ENCODE assay signal across 8 mouse cellular contexts in genomic region chr2:35978941-35979643, GRCm38 (mm10). TPM values are rescaled to one million over a fixed set of nuclear protein-coding genes. Genes with fewer than 3 reads are reported as not detected.
DNase-seq lines count a peak whose midpoint lies in the region; ATAC-seq lines count a peak whose summit lies in the region.

No protein-coding gene starts in this region.

- peak overlapping the region; percentile 97 for H3K4me2 ChIP-seq in intestine, embryonic 14.5 days (ENCODE audit: low read length)
- peak overlapping the region; percentile 97 for H3K4me2 ChIP-seq in midbrain, embryonic 13.5 days (replicated peaks)
- H3K4me2 ChIP-seq in stomach, embryonic 16.5 days (ENCODE audit: low read depth, low read length): peak overlapping the region; percentile 99

- 1% methylated on average over 61 of the region's 76 CpGs for WGBS in intestine, embryonic 14.5 days
- under 1% methylated on average over 68 of the region's 76 CpGs for WGBS in midbrain, embryonic 13.5 days
- under 1% methylated on average over 75 of the region's 76 CpGs for WGBS in stomach, embryonic 16.5 days

- H3K27me3 ChIP-seq in intestine, embryonic 14.5 days (replicated peaks; ENCODE audit: control insufficient read depth, insufficient read depth, low read length): peaks cover 7% of the 10 kb centered on the region; the same call in 1 of the 2 replicates
- no peaks in the 10 kb centered on the region for H3K27me3 ChIP-seq in midbrain, embryonic 13.5 days
- no peaks in the 10 kb centered on the region for H3K27me3 ChIP-seq in stomach, embryonic 16.5 days (ENCODE audit: control insufficient read depth, insufficient read depth, low read length)

- H3K36me3 ChIP-seq in intestine, embryonic 14.5 days (ENCODE audit: control insufficient read depth, insufficient read depth, low read length): no peaks in the 10 kb centered on the region
- H3K36me3 ChIP-seq in midbrain, embryonic 13.5 days: no peaks in the 10 kb centered on the region
- no peaks in the 10 kb centered on the region for H3K36me3 ChIP-seq in stomach, embryonic 16.5 days (ENCODE audit: control insufficient read depth, insufficient read depth, low read length)

- peak; percentile 71 for ATAC-seq in intestine, embryonic 14.5 days (replicated peaks; ENCODE audit: low FRiP score, low TSS enrichment, low read depth)
- ATAC-seq in midbrain, embryonic 13.5 days: peak; percentile 78
- ATAC-seq in stomach, embryonic 16.5 days (ENCODE audit: insufficient read depth, low FRiP score): peak; percentile 68

- no peaks in the 10 kb centered on the region for H3K9me3 ChIP-seq in intestine, embryonic 14.5 days (ENCODE audit: control insufficient read depth, low read length)
- H3K9me3 ChIP-seq in midbrain, embryonic 13.5 days: no peaks in the 10 kb centered on the region
- H3K9me3 ChIP-seq in stomach, embryonic 16.5 days (replicated peaks; ENCODE audit: control insufficient read depth, low read length): no peaks in the 10 kb centered on the region

- peak; percentile 31 for DNase-seq in 3T3-L1 (ENCODE audit: low read depth, low spot score)
- peak; percentile 16 for DNase-seq in T-cell, adult 2 months (ENCODE audit: low spot score)
- peak; percentile 48 for DNase-seq in embryo, embryonic 10 days (ENCODE audit: low spot score)
- peak; percentile 25 to 38 for DNase-seq in gastrocnemius, postnatal 36 days
- peak; percentile 80 for DNase-seq in intestine, embryonic 14.5 days (ENCODE audit: low spot score)
- peak; percentile 48 for DNase-seq in liver

- peak overlapping the region; percentile 75 for H3K4me3 ChIP-seq in intestine, embryonic 14.5 days (ENCODE audit: low read depth, low read length)
- peak overlapping the region; percentile 72 for H3K4me3 ChIP-seq in midbrain, embryonic 13.5 days (replicated peaks)
- H3K4me3 ChIP-seq in stomach, embryonic 16.5 days (replicated peaks; ENCODE audit: low read length): peak overlapping the region; percentile 83

- H3K27ac ChIP-seq in intestine, embryonic 14.5 days (ENCODE audit: low read depth): no peak overlapping the region
- peak overlapping the region; percentile 87 for H3K27ac ChIP-seq in midbrain, embryonic 13.5 days
- peak overlapping the region; percentile 2; the same call in 1 of the 2 replicates for H3K27ac ChIP-seq in stomach, embryonic 16.5 days (ENCODE audit: low read length)

- intact Hi-C loops in gastrocnemius, postnatal 36 days (cut with DNase I): no loop called here

- H3K4me1 ChIP-seq in intestine, embryonic 14.5 days (replicated peaks; ENCODE audit: control insufficient read depth, insufficient read depth, low read length): peaks cover 8% of the 10 kb centered on the region
- H3K4me1 ChIP-seq in midbrain, embryonic 13.5 days (replicated peaks): peaks cover 27% of the 10 kb centered on the region
- peaks cover 18% of the 10 kb centered on the region for H3K4me1 ChIP-seq in stomach, embryonic 16.5 days (ENCODE audit: control insufficient read depth, insufficient read depth, low read length)

- peak overlapping the region; percentile 74 for H3K9ac ChIP-seq in intestine, embryonic 14.5 days (ENCODE audit: low read length)
- H3K9ac ChIP-seq in midbrain, embryonic 13.5 days (replicated peaks): peak overlapping the region; percentile 87
- H3K9ac ChIP-seq in stomach, embryonic 16.5 days (ENCODE audit: low read length): peak overlapping the region; percentile 92

RNA-seq across cellular contexts. Expression of gene Ttll11, which starts 0.6 kb away (rescaled TPM):
- total RNA-seq in gastrocnemius, postnatal 36 days (2021): 1 to 10 TPM; 2.7 TPM
- polyA plus RNA-seq in intestine, embryonic 14.5 days (2014; fragmentation: Nextera tagmentation; extraction: Ambion mirVana): 0.51 and 0.92 TPM in 2 replicates
- polyA plus RNA-seq in midbrain, embryonic 13.5 days (2015; fragmentation: Nextera tagmentation; extraction: Ambion mirVana): 2.9 and 4.3 TPM in 2 replicates
- 0.21 and 0.34 TPM in 2 replicates for polyA plus RNA-seq in stomach, embryonic 16.5 days (2015; fragmentation: Nextera tagmentation; extraction: Ambion mirVana)

Comparison
In these comparisons a context has a peak if more than half of its experiments do, and no peak if none do; other contexts are left out.
1. DNase-seq: peak in every context shown above with its lines; median percentile 80 in intestine, embryonic 14.5 days; 48 in embryo, embryonic 10 days; 48 in liver; 32 in gastrocnemius, postnatal 36 days; 31 in 3T3-L1; 16 in T-cell, adult 2 months.